Mouse (Mus musculus) megakaryocyte progenitor cell, adult 5-6 weeks (primary cell): ENCODE measurements around the gene Dnajc22. TPM values are rescaled to one million over a fixed set of nuclear protein-coding genes. Genes with fewer than 3 reads are reported as not detected.

Source experiments
- total RNA-seq, 2 experiments: library from RNA; stranded (forward) in 1 of 2; stranded (reverse) in 1 of 2; fragments of 157-497, 149-512 nt in 1 of 2; fragments of 200-1000 nt in 1 of 2; gene quantifications; 2 replicates each; pipeline versions ENCODE4 v1.2.3 to v1.2.4; 2015 to 2017

The Dnajc22 gene
- total RNA-seq, 2 experiments from 2014 or later: not detected

Other genes starting within 250 kb of the Dnajc22 start
- gene Kmt2d, start 222.0 kb upstream of the Dnajc22 start, total RNA-seq (2015): 38.5 and 43.3 TPM in 2 replicates
- 18.6 and 29.0 TPM in 2 replicates for gene Kmt2d, start 222.0 kb upstream of the Dnajc22 start, total RNA-seq (2017)
- gene Rhebl1, start 198.6 kb upstream of the Dnajc22 start, total RNA-seq (2015): 10.7 and 17.8 TPM in 2 replicates
- 5.4 and 7.9 TPM in 2 replicates for gene Rhebl1, start 198.6 kb upstream of the Dnajc22 start, total RNA-seq (2017)
- not detected in 2 replicates for gene Dhh, start 194.6 kb upstream of the Dnajc22 start, total RNA-seq (2015)
- not detected in 2 replicates for gene Dhh, start 194.6 kb upstream of the Dnajc22 start, total RNA-seq (2017)
- gene Lmbr1l, start 174.9 kb upstream of the Dnajc22 start, total RNA-seq (2015): 5.2 and 5.6 TPM in 2 replicates
- gene Lmbr1l, start 174.9 kb upstream of the Dnajc22 start, total RNA-seq (2017): 3.8 and 9.4 TPM in 2 replicates
- 2,787 and 2,962 TPM in 2 replicates for gene Tuba1b, start 158.6 kb upstream of the Dnajc22 start, total RNA-seq (2015)
- 767 and 827 TPM in 2 replicates for gene Tuba1b, start 158.6 kb upstream of the Dnajc22 start, total RNA-seq (2017)
- 0.69 and 1.1 TPM in 2 replicates for gene Gm49450, start 139.6 kb upstream of the Dnajc22 start, total RNA-seq (2015)
- not detected in 2 replicates for gene Gm49450, start 139.6 kb upstream of the Dnajc22 start, total RNA-seq (2017)
- 30.3 and 33.5 TPM in 2 replicates for gene Tuba1a, start 139.5 kb upstream of the Dnajc22 start, total RNA-seq (2015)
- gene Tuba1a, start 139.5 kb upstream of the Dnajc22 start, total RNA-seq (2017): 15.3 and 22.2 TPM in 2 replicates
- 187 and 190 TPM in 2 replicates for gene Tuba1c, start 63.3 kb upstream of the Dnajc22 start, total RNA-seq (2015)
- gene Tuba1c, start 63.3 kb upstream of the Dnajc22 start, total RNA-seq (2017): 79.3 and 105 TPM in 2 replicates
- gene Prph, start 38.0 kb upstream of the Dnajc22 start, total RNA-seq (2015): 0.07 TPM in 1 of 2 replicates, not detected in the other
- gene Prph, start 38.0 kb upstream of the Dnajc22 start, total RNA-seq (2017): not detected in 2 replicates
- gene Troap, start 18.6 kb upstream of the Dnajc22 start, total RNA-seq (2015): 28.0 and 30.5 TPM in 2 replicates
- 19.8 and 25.7 TPM in 2 replicates for gene Troap, start 18.6 kb upstream of the Dnajc22 start, total RNA-seq (2017)
- gene C1ql4, start 5.4 kb upstream of the Dnajc22 start, total RNA-seq (2015): not detected in 2 replicates
- gene C1ql4, start 5.4 kb upstream of the Dnajc22 start, total RNA-seq (2017): not detected in 2 replicates
- 0.27 TPM in 1 of 2 replicates, not detected in the other for gene Spats2, start 32.7 kb downstream of the Dnajc22 start, total RNA-seq (2015)
- gene Spats2, start 32.7 kb downstream of the Dnajc22 start, total RNA-seq (2017): 0.25 and 0.44 TPM in 2 replicates
- not detected in 2 replicates for gene Kcnh3, start 131.7 kb downstream of the Dnajc22 start, total RNA-seq (2015)
- gene Kcnh3, start 131.7 kb downstream of the Dnajc22 start, total RNA-seq (2017): not detected in 2 replicates
- gene Mcrs1, start 158.8 kb downstream of the Dnajc22 start, total RNA-seq (2015): 37.8 and 41.4 TPM in 2 replicates
- 28.2 and 39.7 TPM in 2 replicates for gene Mcrs1, start 158.8 kb downstream of the Dnajc22 start, total RNA-seq (2017)
- gene Prpf40b, start 201.9 kb downstream of the Dnajc22 start, total RNA-seq (2015): 7.8 and 11.0 TPM in 2 replicates
- gene Prpf40b, start 201.9 kb downstream of the Dnajc22 start, total RNA-seq (2017): 8.1 and 10.3 TPM in 2 replicates
- gene Fam186b, start 202.7 kb downstream of the Dnajc22 start, total RNA-seq (2015): not detected in 2 replicates
- not detected in 2 replicates for gene Fam186b, start 202.7 kb downstream of the Dnajc22 start, total RNA-seq (2017)